Mouse (Mus musculus) B cell, adult 2 months (primary cell): ENCODE results near the gene Rln1.

Source experiments
- DNase-seq, 2 experiments: peaks; one replicate each; pipeline ENCODE4 v3.0.0; 2022

Gene Rln1

GRCm38 (mm10) chr19:29360251-29360650 lies 25.8 kb upstream of the Rln1 start:
- no peak for DNase-seq

GRCm38 (mm10) chr19:29356281-29356680 lies 21.8 kb upstream of the Rln1 start:
- DNase-seq = no peak

DNA sequence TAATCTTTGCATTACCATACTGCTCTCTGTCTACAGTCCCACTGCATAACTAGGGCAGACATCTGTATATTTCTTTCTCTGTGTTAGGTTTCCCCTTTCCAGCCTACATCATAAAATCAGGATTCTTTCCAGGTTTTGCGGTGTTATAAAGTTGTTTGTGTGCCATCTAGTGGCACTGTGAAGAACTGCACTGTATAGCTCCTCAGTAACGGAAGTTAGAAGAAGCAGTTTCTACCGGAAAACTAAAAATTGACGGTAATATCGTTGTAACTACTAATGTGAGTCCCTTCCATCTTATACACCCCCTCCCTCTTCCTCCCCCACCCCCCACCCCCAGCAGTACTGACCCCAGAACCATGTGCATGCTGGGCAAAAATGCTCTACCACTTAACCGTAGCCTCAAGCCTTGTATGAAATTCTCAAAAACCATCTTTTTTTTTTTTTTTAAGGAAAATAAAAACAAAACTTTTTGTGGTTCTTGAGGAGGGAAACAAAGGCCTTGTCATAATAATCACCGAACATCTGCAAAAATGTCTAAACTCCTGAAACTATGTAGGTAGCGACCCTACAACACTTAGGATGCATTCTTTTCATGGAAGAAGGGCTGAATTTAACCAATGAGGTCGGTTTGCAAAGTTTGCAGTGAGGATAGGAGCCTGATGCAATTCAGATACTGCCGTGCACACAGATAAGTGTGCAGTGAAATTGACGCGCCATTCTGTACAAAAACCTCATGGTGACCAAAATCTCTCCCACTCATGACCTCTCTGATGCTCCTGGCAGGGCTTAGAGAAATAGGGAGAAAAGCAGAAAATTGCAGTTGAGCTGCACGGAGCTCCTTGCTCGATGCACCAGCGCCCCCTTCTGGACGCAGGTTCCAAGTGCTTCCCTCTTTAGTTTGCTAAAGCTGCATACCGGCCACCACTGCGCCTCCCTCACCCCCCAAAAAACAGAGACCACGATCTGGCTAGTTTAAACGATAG lies 20.7 kb upstream of the Rln1 start:
- peak; percentile 94 to 95 for DNase-seq

- no peak for DNase-seq
Measured at GRCm38 (mm10) chr19:29350991-29351390, 16.5 kb upstream of the Rln1 start.

GRCm38 (mm10) chr19:29345636-29346035 lies 11.2 kb upstream of the Rln1 start:
- no peak for DNase-seq

- DNase-seq = no peak
Measured at GRCm38 (mm10) chr19:29344868-29345267, 10.4 kb upstream of the Rln1 start.

- no peak for DNase-seq
Measured at GRCm38 (mm10) chr19:29342281-29342680, 7.8 kb upstream of the Rln1 start.

- DNase-seq = no peak
Measured at GRCm38 (mm10) chr19:29341029-29341428, 6.6 kb upstream of the Rln1 start.

GRCm38 (mm10) chr19:29336624-29337023 lies 2.2 kb upstream of the Rln1 start:
- no peak for DNase-seq

GRCm38 (mm10) chr19:29326822-29327552 lies 7.5 kb downstream of the Rln1 start:
- no peak for DNase-seq

DNA sequence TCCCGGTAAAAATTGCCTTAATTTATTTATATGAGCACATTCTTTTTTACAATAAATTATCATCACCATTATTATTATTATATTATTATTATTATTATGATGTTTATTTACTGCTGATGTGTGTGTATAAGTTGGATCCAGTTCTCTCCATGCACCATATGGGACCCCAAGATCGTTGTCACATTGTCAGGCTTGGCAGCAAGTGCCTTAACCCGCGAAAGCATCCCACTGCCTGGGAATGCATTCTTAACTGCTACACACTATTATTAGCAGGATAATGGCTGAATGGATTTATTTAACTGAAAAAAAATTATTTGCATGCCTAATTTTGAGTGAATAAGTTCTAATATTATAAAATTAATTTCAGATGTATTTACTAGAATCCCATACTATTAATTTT lies 8.1 kb downstream of the Rln1 start:
- no peak for DNase-seq

DNA sequence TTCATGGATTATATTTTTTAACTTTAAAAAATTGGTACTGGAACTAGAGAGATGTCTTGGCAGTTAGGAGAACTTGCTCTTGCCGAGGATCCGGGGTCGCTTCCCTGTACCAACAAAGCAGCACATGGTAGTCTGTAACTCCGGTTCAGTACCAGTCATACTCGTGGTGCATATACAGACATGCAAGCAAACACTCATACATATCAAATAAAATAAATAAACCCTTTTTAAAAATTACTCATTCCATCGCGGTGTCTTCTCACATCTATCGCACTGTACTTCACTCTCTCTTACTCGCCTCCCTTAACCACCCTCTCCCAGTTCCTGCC lies 8.7 kb downstream of the Rln1 start:
- no peak for DNase-seq

- DNase-seq = peak; percentile 87
Measured at GRCm38 (mm10) chr19:29325053-29325851, 9.2 kb downstream of the Rln1 start, which contains the start of gene Insl6. Insl6 (minus strand) TSS chr19:29325356.

DNA sequence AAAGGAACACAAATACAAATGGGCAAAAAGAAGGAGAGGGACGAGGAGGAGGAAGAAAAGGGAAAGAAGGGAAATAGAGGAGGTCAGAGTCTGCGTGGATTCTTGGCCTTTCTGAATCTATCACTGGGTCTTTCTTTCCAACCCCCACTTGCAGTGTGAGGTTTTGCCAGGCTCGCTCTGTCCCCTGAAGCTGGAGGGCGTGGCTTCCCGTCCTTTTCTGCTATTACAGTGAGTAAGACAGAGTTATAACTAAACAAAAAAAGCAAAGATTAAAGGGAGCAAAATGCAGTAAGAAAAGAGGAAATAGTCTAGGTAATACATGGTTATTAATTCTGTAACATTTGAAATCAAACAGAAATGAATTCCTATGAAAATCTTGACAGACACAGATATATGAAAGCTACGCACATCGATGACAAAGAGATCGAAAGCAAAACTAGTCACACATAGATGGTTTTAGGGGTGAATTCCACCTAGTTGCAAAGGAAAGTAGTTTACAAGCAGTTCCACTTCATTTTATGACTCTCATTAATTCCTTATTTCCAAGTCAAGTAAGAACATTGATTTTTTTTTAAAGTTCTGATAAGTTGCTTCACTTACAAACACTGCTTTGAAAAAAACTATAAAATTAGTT lies 10.9 kb downstream of the Rln1 start:
- peak; percentile 49 to 56 for DNase-seq

GRCm38 (mm10) chr19:29312661-29313060 lies 21.8 kb downstream of the Rln1 start:
- no peak for DNase-seq

DNA sequence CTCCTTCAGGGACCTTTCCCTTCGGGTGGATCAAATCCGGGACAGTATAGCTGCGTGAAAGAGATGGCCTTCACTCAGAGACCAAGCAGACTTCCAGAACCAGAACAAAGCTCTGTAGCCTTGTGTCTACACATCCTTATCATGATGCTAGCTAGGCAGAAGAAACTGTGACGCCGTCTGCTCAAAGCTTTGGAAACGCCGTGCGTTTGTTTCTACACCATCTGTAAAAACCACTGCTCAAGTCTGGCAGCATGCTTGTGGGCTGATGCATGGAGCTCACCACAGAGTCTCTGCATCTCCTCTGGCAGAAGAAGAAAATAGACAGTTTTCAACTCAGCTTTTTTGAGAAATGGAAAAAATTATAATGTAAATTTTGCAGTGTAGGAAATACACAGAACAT lies 22.7 kb downstream of the Rln1 start:
- no peak for DNase-seq

DNA sequence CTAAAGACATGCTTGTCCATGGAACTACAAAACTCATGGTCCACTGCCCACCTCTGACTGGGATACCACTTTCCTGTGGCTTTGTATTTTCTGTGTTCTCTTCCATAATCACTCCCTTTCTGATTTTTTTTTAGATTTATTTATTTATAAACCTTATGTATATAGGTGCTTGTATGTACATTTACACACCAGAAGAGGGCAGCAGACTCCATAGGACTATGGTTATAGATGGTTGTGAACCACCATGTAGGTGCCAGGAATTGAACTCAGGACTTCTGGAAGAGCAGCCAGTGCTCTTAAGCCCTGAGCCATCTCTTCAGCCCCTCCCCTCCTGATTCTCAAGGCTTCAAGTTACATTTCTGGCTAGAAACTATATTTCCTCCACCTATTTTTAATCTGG lies 25.6 kb downstream of the Rln1 start:
- DNase-seq = no peak

- no peak for DNase-seq
Measured at GRCm38 (mm10) chr19:29302119-29302518, 32.4 kb downstream of the Rln1 start.

DNA sequence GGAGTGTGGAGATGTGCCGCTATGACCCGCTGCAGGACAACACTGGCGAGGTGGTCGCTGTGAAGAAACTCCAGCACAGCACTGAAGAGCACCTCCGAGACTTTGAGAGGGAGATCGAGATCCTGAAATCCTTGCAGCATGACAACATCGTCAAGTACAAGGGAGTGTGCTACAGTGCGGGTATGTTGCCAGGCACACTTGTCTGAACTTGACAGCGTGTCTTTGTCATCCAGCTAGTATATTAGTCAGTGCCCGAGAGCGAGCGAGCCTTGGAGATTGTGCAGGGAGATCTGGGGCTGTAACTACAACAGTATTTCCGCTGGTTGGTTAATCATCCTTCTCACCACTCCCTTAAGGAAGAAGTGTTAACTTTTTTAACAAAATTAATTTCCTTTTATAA lies 33.6 kb downstream of the Rln1 start:
- no peak for DNase-seq

DNA sequence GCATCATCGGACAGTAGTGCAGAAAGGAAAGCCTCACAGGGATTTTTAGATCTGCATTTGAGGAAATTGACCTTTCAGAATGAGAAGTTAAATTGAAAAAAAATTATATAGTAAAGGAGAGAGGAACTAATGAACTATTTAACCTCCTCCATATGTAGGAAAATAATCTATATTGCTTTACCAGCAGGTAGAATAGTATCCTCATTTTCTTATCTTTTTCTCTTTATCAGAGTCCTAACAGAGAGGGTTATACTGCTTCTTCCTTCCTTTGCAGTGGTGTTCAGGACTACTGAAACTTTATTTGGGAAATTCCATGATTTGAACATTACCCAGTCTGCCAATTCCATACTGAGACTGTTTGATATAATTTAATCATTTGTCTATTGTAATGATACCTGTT lies 37.1 kb downstream of the Rln1 start:
- no peak for DNase-seq

DNA sequence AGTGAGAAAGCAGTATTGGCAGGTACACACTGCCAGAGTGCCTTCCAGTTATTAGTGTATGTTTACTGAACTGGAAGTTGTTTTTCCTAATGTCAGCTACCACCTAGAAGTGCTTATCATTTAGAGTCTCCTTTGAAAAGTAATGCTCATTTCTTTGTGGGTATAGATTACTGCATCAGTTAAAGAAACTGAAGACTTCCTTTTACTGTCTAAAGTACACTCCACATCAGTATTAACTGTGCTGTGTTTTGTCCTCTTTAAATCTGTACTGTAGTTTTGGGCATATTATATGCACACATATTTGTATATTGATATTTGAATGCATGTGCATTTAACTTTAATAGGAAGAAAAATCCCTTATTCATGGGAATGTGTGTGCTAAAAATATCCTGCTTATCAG lies 38.3 kb downstream of the Rln1 start:
- no peak for DNase-seq

- no peak for DNase-seq
Measured at GRCm38 (mm10) chr19:29294756-29295155, 39.7 kb downstream of the Rln1 start.

- DNase-seq = no peak
Measured at GRCm38 (mm10) chr19:29292546-29292945, 41.9 kb downstream of the Rln1 start.
